Mouse (Mus musculus) spleen, adult 2 months (tissue): ENCODE results near the gene Cldn11. TPM values are rescaled to one million over a fixed set of nuclear protein-coding genes. Genes with fewer than 3 reads are reported as not detected.
A peak's percentile ranks its signal among the peaks of the same experiment; 100 is the strongest.
"Not testable (repeated sequence)": the region's sequence is repeated elsewhere in the genome, so short reads cannot be mapped to it uniquely, and the experiment has no call there.

Experiments used
- DNase-seq, 2 experiments: peaks; one replicate each; pipeline versions ENCODE4 v3.0.0 to v3.0.0-alpha.2; 2012 to 2021; ENCODE audit warnings: low spot score in 2 of 2, low read depth in 1 of 2
- H3K27ac ChIP-seq: fragments of 200-500 bp; 2 replicates; pipeline ENCODE4 v1.5.1; 2012; ENCODE audit warnings: low read length, inconsistent platforms; ENCODE audit not compliant: insufficient read depth
- H3K27me3 ChIP-seq: fragments of 200-500 bp; 2 replicates; pipeline ENCODE4 v1.6.1; 2012; ENCODE audit warnings: mild to moderate bottlenecking, moderate library complexity, low read length, inconsistent platforms; ENCODE audit not compliant: control insufficient read depth, insufficient read depth
- H3K36me3 ChIP-seq: fragments of 200-500 bp; 2 replicates; pipeline ENCODE4 v1.6.1; 2012; ENCODE audit warnings: mild to moderate bottlenecking, low read length, inconsistent platforms; ENCODE audit not compliant: control insufficient read depth, insufficient read depth
- H3K4me1 ChIP-seq: fragments of 200-500 bp; 2 replicates; pipeline ENCODE4 v1.6.1; 2011; ENCODE audit warnings: inconsistent platforms; ENCODE audit not compliant: control insufficient read depth, insufficient read depth, insufficient read length
- H3K4me3 ChIP-seq: fragments of 200-500 bp; 2 replicates; pipeline ENCODE4 v1.5.1; 2011; ENCODE audit warnings: mild to moderate bottlenecking, inconsistent platforms; ENCODE audit not compliant: insufficient read depth, insufficient read length; ENCODE audit errors: extremely low read depth
- CTCF ChIP-seq: fragments of 200-500 bp; IDR thresholded peaks from 2 replicates; pipeline ENCODE4 v1.5.1; 2011; ENCODE audit warnings: mild to moderate bottlenecking, inconsistent platforms; ENCODE audit not compliant: insufficient read depth, insufficient read length, insufficient replicate concordance; ENCODE audit errors: extremely low read depth
- POLR2A ChIP-seq: fragments of 200-500 bp; IDR thresholded peaks from 2 replicates; pipeline ENCODE4 v1.6.1; 2011; ENCODE audit warnings: low read depth, low read length, inconsistent platforms
- WGBS: fragments of 180-500 bp; shearing (Covaris S2); methylation state at CpG from one replicate; pipeline ENCODE4 v1.1.7; 2018; 5-methylcytosine and 5-hydroxymethylcytosine counted together
- polyA plus RNA-seq: library from polyadenylated mRNA; depleted of rRNA; stranded (reverse); fragments of >200 nt; gene quantifications from 2 replicates; pipeline ENCODE4 v1.2.3, GENCODE M21; 2012

Gene Cldn11
- polyA plus RNA-seq, 1 experiment, result 0.06 TPM

GRCm38 (mm10) chr3:31138454-31139424 is 11.0 kb upstream of the Cldn11 start:
- Histone ChIP-seq H3K27ac (no peak overlapping the region), H3K27me3 (no peaks in the 10 kb centered on the region), H3K36me3 (no peaks in the 10 kb centered on the region), H3K4me1 (no peaks in the 10 kb centered on the region), H3K4me3 (no peak overlapping the region)
- DNase-seq, result peak; percentile 61 to 62
- 56% methylated on average over 13 of the region's 13 CpGs for WGBS
- peak; percentile 22; the same call in 1 of the 2 replicates for TF ChIP-seq CTCF
- no peak for TF ChIP-seq POLR2A

DNA sequence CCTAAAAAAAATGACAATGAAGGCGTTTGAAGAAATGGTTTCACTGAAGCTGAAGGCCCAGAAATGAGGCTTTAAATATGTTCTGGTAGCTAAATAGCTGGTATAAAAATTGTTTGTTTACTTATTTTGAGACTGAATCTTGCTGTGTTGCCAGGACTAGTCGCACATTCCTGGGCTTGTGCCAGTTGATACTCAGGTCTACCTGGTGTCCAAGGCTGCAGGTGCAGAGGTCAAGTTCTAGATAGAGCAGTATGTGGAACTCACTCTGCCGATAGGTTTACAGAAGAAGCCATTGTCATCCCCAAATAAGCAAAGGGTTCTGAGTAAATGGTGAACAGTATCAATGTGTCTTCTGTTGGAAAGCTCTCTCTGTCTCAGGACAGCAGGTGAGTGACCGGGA is 8.1 kb upstream of the Cldn11 start:
- H3K4me1 ChIP-seq, result no peaks in the 10 kb centered on the region; the same call in 1 of the 2 replicates
- no peaks in the 10 kb centered on the region for H3K36me3 ChIP-seq
- TF ChIP-seq CTCF (no peak), POLR2A (no peak)
- no peaks in the 10 kb centered on the region for H3K27me3 ChIP-seq
- no peak for DNase-seq
- WGBS, result 94% methylated on average over 4 of the region's 4 CpGs
- no peak overlapping the region for H3K27ac ChIP-seq
- no peak overlapping the region for H3K4me3 ChIP-seq

DNA sequence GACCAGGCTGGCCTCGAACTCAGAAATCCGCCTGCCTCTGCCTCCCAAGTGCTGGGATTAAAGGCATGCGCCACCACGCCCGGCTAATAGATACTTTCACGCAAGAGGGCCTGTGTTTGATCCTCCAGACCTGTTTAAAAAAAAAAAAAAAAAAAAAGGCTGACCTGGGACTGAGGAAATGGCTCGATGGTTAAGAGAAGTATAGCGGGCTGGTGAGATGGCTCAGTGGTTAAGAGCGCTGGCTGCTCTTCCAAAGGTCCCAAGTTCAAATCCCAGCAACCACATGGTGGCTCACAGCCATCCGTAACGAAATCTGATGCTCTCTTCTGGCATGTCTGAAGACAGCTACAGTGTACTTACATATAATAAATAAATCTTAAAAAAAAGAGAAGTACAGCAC is 4.5 kb upstream of the Cldn11 start:
- not testable (repeated sequence) for DNase-seq, H3K4me3 ChIP-seq, H3K36me3 ChIP-seq, H3K27me3 ChIP-seq, H3K4me1 ChIP-seq, H3K27ac ChIP-seq
- 85% methylated on average over 11 of the region's 11 CpGs for WGBS

GRCm38 (mm10) chr3:31145641-31146290 is 4.0 kb upstream of the Cldn11 start:
- DNase-seq, result peak; percentile 23 to 65
- H3K27me3 ChIP-seq, result peaks cover 5% of the 10 kb centered on the region; the same call in 1 of the 2 replicates
- no peak overlapping the region for H3K4me3 ChIP-seq
- TF ChIP-seq CTCF (peak; percentile 76; the same call in 1 of the 2 replicates), POLR2A (no peak)
- WGBS, result 6% methylated on average over 14 of the region's 14 CpGs
- H3K27ac ChIP-seq, result no peak overlapping the region
- H3K36me3 ChIP-seq, result no peaks in the 10 kb centered on the region
- H3K4me1 ChIP-seq, result peaks cover 4% of the 10 kb centered on the region

GRCm38 (mm10) chr3:31148595-31148994 is 1.1 kb upstream of the Cldn11 start:
- WGBS, result 85% methylated on average over 7 of the region's 7 CpGs
- Histone ChIP-seq H3K27me3 (peaks cover 5% of the 10 kb centered on the region; the same call in 1 of the 2 replicates), H3K36me3 (no peaks in the 10 kb centered on the region), H3K27ac (no peak overlapping the region), H3K4me1 (peaks cover 4% of the 10 kb centered on the region), H3K4me3 (no peak overlapping the region)
- DNase-seq, result no peak
- TF ChIP-seq POLR2A (no peak), CTCF (no peak)

DNA sequence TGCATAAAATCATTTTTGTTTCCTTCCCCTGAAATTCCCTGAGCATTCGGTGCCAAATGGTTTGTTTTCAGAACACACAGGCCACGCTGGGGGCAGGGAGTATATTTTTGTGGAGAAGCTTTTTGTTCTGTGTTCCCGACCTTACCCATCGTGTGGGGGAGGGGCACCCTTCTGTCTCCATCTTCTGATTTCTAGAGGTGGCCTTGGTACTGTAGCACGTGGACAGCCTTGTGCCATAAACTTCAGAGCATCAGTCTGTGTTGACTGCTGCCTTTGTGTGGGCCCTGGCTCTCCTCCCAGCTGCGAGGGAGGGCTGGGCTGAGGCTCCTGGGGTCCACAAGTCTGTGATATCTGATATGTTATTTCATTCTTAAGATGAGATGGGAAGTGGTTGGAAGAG is 2.4 kb downstream of the Cldn11 start:
- 69% methylated on average over 6 of the region's 6 CpGs for WGBS
- Histone ChIP-seq H3K36me3 (no peaks in the 10 kb centered on the region), H3K27ac (no peak overlapping the region), H3K4me1 (peaks cover 4% of the 10 kb centered on the region; the same call in 1 of the 2 replicates), H3K27me3 (peaks cover 5% of the 10 kb centered on the region; the same call in 1 of the 2 replicates), H3K4me3 (no peak overlapping the region)
- TF ChIP-seq CTCF, result no peak
- TF ChIP-seq POLR2A, result no peak
- no peak for DNase-seq

DNA sequence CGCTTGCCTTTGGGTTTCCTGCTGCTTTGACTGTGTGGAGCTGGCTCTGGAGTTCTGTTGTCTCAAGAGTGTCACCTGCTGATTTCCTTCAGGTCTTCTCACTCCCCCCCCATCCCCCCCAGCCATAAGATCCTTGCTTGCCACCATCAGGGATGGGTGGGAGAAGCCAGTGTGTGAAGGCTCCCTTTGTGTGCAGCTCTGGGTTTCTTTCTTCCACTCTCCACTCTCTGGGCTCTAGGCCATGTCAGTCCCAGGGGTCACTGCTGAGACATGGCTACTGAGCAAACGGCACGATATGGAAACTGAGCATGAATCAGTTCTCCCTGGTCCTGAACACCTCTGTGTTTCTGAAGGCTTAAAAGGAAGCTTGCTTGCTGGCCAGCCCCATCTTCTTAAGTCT is 6.4 kb downstream of the Cldn11 start:
- Histone ChIP-seq H3K27me3 (no peaks in the 10 kb centered on the region), H3K4me1 (no peaks in the 10 kb centered on the region), H3K27ac (no peak overlapping the region), H3K36me3 (no peaks in the 10 kb centered on the region), H3K4me3 (no peak overlapping the region)
- TF ChIP-seq POLR2A (no peak), CTCF (no peak)
- WGBS, result 88% methylated on average over 3 of the region's 3 CpGs
- no peak for DNase-seq
